Mouse (Mus musculus) Patski (cell line): Measurements from ENCODE around the gene Prss57. TPM values are rescaled to one million over a fixed set of nuclear protein-coding genes. Genes with fewer than 3 reads are reported as not detected.

Experiments used
- ATAC-seq: fragments of 100-300 bp; one replicate; pipeline ENCODE4 v1.8.0; 2021
- CTCF ChIA-PET: fragments of 350-600 bp; sonication (Branson Sonifier 250); formaldehyde crosslinking; loops from one replicate; lab custom pipeline; 2022; ENCODE audit warnings: inconsistent platforms; lab: Charles Lee
- POLR2A ChIA-PET: fragments of 350-600 bp; sonication (Branson Sonifier 250); formaldehyde crosslinking; loops from one replicate; lab custom pipeline; 2022; ENCODE audit warnings: antibody characterized with exemption, inconsistent platforms; lab: Charles Lee
- DNase-seq: peaks from one replicate; pipeline ENCODE4 v3.0.0-alpha.2; 2011; ENCODE audit warnings: low read depth, low spot score
- H3K27me3 ChIP-seq: fragments of 371-371 bp; one replicate; pipeline ENCODE4 v1.5.1; 2021
- CTCF ChIP-seq: fragments of 100-300 bp; IDR thresholded peaks from one replicate; pipeline ENCODE4 v1.5.1; 2021
- in situ Hi-C: fragments of 300-500 bp; cut with MboI; formaldehyde crosslinking; loops from 3 replicates; pipeline ENCODE4 v1.11.1; 2018; ENCODE audit warnings: low pct_unique_long_range_greater_than_20kb, mixed read lengths
- polyA plus RNA-seq: library from polyadenylated mRNA; unstranded; gene quantifications from one replicate; pipeline ENCODE4 v1.2.3, GENCODE M21; 2021

Prss57 gene
- polyA plus RNA-seq, 1 experiment from 2014 or later, result not detected

DNA sequence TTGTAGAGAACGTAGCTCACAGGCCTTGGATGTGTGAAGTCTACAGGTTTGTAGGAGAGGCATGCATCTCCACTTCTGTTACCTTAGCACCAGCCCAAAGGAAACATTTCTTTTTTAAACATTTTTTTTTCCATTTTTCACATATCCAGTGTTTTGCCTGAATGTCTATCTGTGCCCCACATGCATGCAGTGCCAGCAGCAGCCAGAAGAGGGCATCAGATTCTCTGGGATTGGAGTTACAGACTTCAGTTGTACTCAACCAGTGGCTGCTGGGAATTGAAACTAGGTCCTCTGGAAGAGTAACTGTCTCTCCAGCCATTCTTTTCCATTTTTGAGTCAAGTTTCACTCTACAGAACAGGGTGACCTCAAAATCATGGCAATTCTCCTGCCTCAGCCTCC lies 58.3 kb downstream of the Prss57 start:
- ATAC-seq (no peak), DNase-seq (no peak)
- TF ChIP-seq CTCF, result no peak
- in situ Hi-C loops, result no loop called here
- H3K27me3 ChIP-seq, result no peaks in the 10 kb centered on the region
- CTCF ChIA-PET, result interaction anchor here (1.6 kb wide), 1 partner anchor 11 kb away, joined by 4 read pairs; no protein-coding TSS in a partner anchor
- POLR2A ChIA-PET, result no interaction called here

Other genes with a start within 250 kb of the Prss57 start
- gene Mier2, start 235.8 kb downstream of the Prss57 start, polyA plus RNA-seq, result 38.6 TPM
- gene Theg, start 203.6 kb downstream of the Prss57 start, polyA plus RNA-seq, result not detected
- gene C2cd4c, start 176.9 kb downstream of the Prss57 start, polyA plus RNA-seq, result not detected
- 0.04 TPM for gene Shc2, start 153.0 kb downstream of the Prss57 start, polyA plus RNA-seq
- not detected for gene Odf3l2, start 145.2 kb downstream of the Prss57 start, polyA plus RNA-seq
- gene Madcam1, start 126.4 kb downstream of the Prss57 start, polyA plus RNA-seq, result not detected
- gene Tpgs1, start 121.6 kb downstream of the Prss57 start, polyA plus RNA-seq, result 62.4 TPM
- gene Cdc34, start 108.8 kb downstream of the Prss57 start, polyA plus RNA-seq, result 72.2 TPM
- 0.47 TPM for gene Gzmm, start 101.9 kb downstream of the Prss57 start, polyA plus RNA-seq
- gene Bsg, start 86.5 kb downstream of the Prss57 start, polyA plus RNA-seq, result 1,052 TPM
- 15.4 TPM for gene Hcn2, start 74.3 kb downstream of the Prss57 start, polyA plus RNA-seq
- gene Polrmt, start 44.4 kb downstream of the Prss57 start, polyA plus RNA-seq, result 44.6 TPM
- gene Fgf22, start 35.9 kb downstream of the Prss57 start, polyA plus RNA-seq, result 0.63 TPM
- 58.5 TPM for gene Rnf126, start 24.0 kb downstream of the Prss57 start, polyA plus RNA-seq
- 2.3 TPM for gene Fstl3, start 13.7 kb downstream of the Prss57 start, polyA plus RNA-seq
- gene Palm, start 2.6 kb upstream of the Prss57 start, polyA plus RNA-seq, result 141 TPM
- gene Misp, start 30.0 kb upstream of the Prss57 start, polyA plus RNA-seq, result 0.17 TPM
- 349 TPM for gene Ptbp1, start 63.5 kb upstream of the Prss57 start, polyA plus RNA-seq
- 7.5 TPM for gene Prtn3, start 83.5 kb upstream of the Prss57 start, polyA plus RNA-seq
- 34.6 TPM for gene Plppr3, start 83.7 kb upstream of the Prss57 start, polyA plus RNA-seq
- gene Elane, start 95.3 kb upstream of the Prss57 start, polyA plus RNA-seq, result not detected
- not detected for gene Cfd, start 99.9 kb upstream of the Prss57 start, polyA plus RNA-seq
- gene Med16, start 118.0 kb upstream of the Prss57 start, polyA plus RNA-seq, result 27.1 TPM
- gene Gm26602, start 119.9 kb upstream of the Prss57 start, polyA plus RNA-seq, result not detected
- gene Kiss1r, start 126.0 kb upstream of the Prss57 start, polyA plus RNA-seq, result 2.1 TPM
- gene R3hdm4, start 130.2 kb upstream of the Prss57 start, polyA plus RNA-seq, result 101 TPM
- gene Arid3a, start 136.1 kb upstream of the Prss57 start, polyA plus RNA-seq, result 5.9 TPM
- 45.4 TPM for gene Wdr18, start 169.2 kb upstream of the Prss57 start, polyA plus RNA-seq
- 0.54 TPM for gene Grin3b, start 179.8 kb upstream of the Prss57 start, polyA plus RNA-seq
- 145 TPM for gene Tmem259, start 193.4 kb upstream of the Prss57 start, polyA plus RNA-seq
- gene Cnn2, start 197.6 kb upstream of the Prss57 start, polyA plus RNA-seq, result 393 TPM
- 19.9 TPM for gene Abca7, start 205.5 kb upstream of the Prss57 start, polyA plus RNA-seq
- 0.85 TPM for gene Arhgap45, start 225.7 kb upstream of the Prss57 start, polyA plus RNA-seq
- 146 TPM for gene Polr2e, start 248.8 kb upstream of the Prss57 start, polyA plus RNA-seq